Mouse (Mus musculus) megakaryocyte, embryonic 14.5 days (primary cell): ENCODE data around the gene Vmn1r189. TPM values are rescaled to one million over a fixed set of nuclear protein-coding genes. Genes with fewer than 3 reads are reported as not detected.
A peak's percentile ranks its signal among the peaks of the same experiment; 100 is the strongest.
"Not testable (repeated sequence)": the region's sequence is repeated elsewhere in the genome, so short reads cannot be mapped to it uniquely, and the experiment has no call there.

Source experiments
- H3K27me3 ChIP-seq: replicated peaks from 2 replicates; pipeline ENCODE3; 2012; ENCODE audit warnings: inconsistent platforms
- H3K36me3 ChIP-seq: replicated peaks from 2 replicates; pipeline ENCODE3; 2012; ENCODE audit warnings: low read length, inconsistent platforms, mixed read lengths
- H3K4me1 ChIP-seq: 2 replicates; pipeline ENCODE4 v1.6.1; 2012; ENCODE audit warnings: inconsistent platforms
- H3K4me3 ChIP-seq: replicated peaks from 2 replicates; pipeline ENCODE3; 2012; ENCODE audit warnings: moderate library complexity, mild to moderate bottlenecking, inconsistent platforms
- H3K9me3 ChIP-seq: 2 replicates; pipeline ENCODE4 v1.6.1; 2012; ENCODE audit warnings: inconsistent platforms
- FLI1 ChIP-seq: IDR thresholded peaks from 2 replicates; pipeline ENCODE4 v1.6.1; 2012; ENCODE audit warnings: low read length, inconsistent platforms, mixed read lengths
- GATA1 ChIP-seq: IDR thresholded peaks from 3 replicates; pipeline ENCODE4 v1.6.1; 2012; ENCODE audit warnings: mixed read lengths, low read length, inconsistent platforms, borderline replicate concordance
- polyA plus RNA-seq: library from polyadenylated mRNA; stranded (reverse); fragments of >175 nt; gene quantifications from 2 replicates; pipeline ENCODE4 v1.2.3, GENCODE M21; 2012; ENCODE audit warnings: low replicate concordance; ENCODE audit not compliant: insufficient read depth

The Vmn1r189 gene
- polyA plus RNA-seq = not detected in 2 replicates

DNA sequence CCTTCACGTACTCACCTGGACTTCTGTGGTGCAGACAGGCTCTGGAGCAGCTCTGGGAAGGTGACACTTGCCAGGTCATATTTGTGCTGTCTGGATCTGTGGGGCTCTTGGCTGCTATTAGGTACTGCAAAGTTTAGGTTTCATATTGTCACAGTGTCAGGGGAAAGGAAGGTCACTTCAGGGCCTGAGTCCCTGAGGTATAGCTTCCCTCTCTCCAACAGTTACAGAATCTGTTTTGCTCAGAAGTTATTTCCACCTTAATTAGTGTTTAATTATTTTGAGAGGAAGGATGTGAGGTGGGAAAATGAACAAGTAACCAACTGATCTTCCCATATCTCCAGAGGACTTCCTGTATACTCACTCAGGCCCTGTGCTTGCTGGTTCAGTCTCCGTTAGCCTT lies at the start of gene Vmn1r189:
TSS of gene Vmn1r189 (minus strand) at position 101 of the 400 bp plus-strand sequence.
- not testable (repeated sequence) for H3K4me1 ChIP-seq, H3K9me3 ChIP-seq, H3K4me3 ChIP-seq, H3K27me3 ChIP-seq, H3K36me3 ChIP-seq

DNA sequence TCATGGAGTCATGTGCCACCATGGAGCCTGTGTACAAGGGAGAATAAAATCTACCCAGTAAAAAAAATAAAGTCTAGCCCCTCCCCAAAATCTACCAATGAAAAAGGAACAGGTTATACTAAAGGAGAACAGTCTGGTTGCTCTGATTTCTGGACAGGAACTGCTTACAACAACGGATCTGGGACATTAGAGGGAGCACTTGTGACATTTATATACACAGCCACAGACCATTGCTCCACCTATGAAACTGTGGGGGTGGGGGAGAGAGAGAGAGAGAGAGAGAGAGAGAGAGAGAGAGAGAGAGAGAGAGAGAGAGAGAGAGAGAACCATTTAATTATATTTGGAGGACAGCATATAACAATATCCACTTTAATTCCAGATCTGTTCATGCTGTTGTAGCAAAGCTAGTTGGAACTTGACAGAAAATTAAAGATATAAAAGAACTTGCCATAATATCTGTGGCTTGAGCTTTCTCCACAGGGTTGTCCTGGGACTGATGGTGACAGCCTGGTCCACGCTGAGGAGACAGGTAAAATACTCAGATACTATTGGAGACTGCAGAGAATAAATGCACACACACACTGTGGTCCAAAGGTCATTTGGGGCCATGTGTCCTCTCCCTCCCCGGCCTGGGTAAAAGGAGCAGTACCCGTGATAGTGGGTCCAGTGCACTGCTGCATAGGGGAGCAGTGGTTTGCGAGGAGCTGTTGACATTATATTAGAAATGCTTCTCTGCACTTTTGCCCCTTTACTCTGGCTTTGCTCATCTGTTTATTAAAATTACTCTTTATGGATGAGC lies 31.1 kb upstream of the Vmn1r189 start:
- not testable (repeated sequence) for H3K27me3 ChIP-seq, H3K9me3 ChIP-seq, H3K4me1 ChIP-seq

DNA sequence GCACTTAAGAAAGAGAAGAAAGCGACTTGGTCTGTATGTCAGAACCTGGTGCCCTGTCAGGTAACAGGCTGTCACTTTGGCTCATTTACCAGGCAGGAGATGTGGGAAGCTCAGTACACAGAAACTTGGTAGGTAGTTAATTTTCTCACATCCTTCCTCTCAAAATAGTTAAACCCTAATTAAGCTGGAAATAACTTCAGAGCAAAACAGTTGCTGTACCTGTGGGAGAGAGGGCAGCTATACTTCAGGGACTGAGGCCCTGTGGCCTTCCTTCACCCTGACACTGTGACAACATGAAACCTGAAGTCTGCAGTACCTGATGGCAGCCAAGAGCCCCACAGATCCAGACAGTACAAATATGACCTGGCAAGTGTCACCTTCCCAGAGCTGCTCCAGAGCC lies 21.5 kb downstream of the Vmn1r189 start, which contains the start of gene Vmn1r188:
TSS of gene Vmn1r188 (plus strand) at position 301 of the 400 bp plus-strand sequence.
- H3K27me3 ChIP-seq, H3K36me3 ChIP-seq, H3K4me1 ChIP-seq, H3K9me3 ChIP-seq, H3K4me3 ChIP-seq: not testable (repeated sequence)

More for the DNA sequence above, 31.1 kb upstream of the Vmn1r189 start:
- not testable (repeated sequence) for H3K36me3 ChIP-seq, H3K4me3 ChIP-seq

DNA sequence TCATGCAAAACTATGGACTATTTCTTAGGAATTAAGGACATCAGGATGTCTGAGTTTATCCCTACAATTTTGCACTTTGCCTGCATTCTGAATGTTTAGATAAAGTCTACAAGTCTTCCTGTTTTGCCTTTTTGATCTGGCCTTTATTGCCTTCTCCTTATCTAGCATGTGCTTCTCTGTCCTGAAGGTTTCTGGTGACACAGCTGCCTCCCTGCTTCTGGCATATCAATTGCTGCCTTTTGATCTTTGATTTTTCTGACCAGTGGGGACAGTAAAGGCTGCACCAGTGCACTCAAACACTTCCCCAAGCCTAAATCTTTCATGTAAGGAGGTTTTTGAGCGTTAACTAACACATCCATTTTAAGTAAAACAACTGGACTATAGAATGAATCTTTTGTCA lies 42.2 kb downstream of the Vmn1r189 start:
- Histone ChIP-seq H3K27me3 (no peaks in the 10 kb centered on the region), H3K36me3 (no peaks in the 10 kb centered on the region), H3K9me3 (peaks cover 4% of the 10 kb centered on the region), H3K4me3 (no peak overlapping the region), H3K4me1 (no peaks in the 10 kb centered on the region)
- TF ChIP-seq FLI1 (no peak), GATA1 (no peak)

DNA sequence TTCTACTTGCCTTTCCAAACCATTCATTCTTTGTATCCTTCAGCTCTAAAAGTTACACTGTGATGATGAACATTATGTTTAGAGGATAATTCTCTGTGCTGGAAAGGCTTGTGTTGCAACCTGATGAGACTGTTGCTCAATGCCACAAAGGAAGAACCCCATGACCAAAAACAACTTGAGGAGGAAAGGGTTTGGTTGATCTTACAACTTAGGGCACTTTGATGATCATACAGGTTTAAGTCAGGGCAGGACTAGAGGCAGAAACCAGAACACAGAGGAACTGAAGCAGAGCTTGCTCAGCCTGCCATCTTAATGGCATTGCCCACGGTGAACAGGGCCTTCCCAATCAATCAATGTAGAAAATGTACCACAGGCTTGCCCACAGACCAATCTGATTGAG lies 44.2 kb downstream of the Vmn1r189 start:
- Histone ChIP-seq H3K4me1 (no peaks in the 10 kb centered on the region), H3K9me3 (peaks cover 2% of the 10 kb centered on the region), H3K27me3 (no peaks in the 10 kb centered on the region), H3K36me3 (no peaks in the 10 kb centered on the region), H3K4me3 (no peak overlapping the region)
- no peak for TF ChIP-seq GATA1
- TF ChIP-seq FLI1 = no peak

DNA sequence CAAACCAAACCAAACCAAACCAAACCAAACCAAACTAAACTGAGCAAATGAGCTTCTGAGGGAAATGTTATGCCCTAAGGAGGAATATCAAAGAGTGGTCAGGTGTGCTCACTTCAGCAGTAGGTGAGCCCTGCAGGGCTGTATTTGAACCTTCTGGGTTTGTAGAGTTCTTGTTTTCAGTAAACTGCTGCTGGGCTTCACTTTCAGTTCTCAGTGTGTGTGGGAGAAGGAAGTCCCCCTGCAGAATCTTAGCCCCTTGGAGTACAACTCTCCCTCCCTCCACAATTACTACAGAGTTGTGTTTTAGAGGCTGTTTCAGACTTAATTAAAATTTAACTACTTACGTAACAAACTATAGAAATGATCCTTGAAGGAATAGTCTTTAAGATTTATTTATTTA lies 51.9 kb downstream of the Vmn1r189 start:
- H3K36me3 ChIP-seq = no peaks in the 10 kb centered on the region
- H3K27me3 ChIP-seq = peaks cover 7% of the 10 kb centered on the region
- H3K4me1 ChIP-seq = peaks cover 30% of the 10 kb centered on the region
- TF ChIP-seq GATA1 = no peak
- no peak for TF ChIP-seq FLI1
- no peak overlapping the region for H3K4me3 ChIP-seq
- H3K9me3 ChIP-seq = no peaks in the 10 kb centered on the region

DNA sequence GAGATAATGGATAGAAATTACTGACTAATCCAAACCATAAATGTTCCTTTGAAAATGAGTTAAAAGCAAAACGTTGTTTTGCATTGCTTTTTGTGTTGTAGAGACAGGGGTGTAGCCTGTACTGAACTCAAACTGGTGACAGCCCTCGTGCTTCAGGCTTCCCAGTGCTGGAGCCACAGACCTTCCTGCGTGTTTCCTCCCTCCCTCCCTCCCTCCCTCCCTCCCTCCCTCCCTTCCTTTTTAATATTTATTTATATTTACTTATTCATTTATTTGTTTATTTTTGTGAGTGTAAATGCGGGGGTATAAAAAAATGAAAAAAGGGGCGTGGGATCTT lies 54.1 kb downstream of the Vmn1r189 start:
- H3K9me3 ChIP-seq = no peaks in the 10 kb centered on the region
- H3K4me1 ChIP-seq = peaks cover 33% of the 10 kb centered on the region
- peak overlapping the region; percentile 92 for H3K4me3 ChIP-seq
- no peaks in the 10 kb centered on the region for H3K36me3 ChIP-seq
- no peak for TF ChIP-seq GATA1
- no peak for TF ChIP-seq FLI1
- peaks cover 7% of the 10 kb centered on the region for H3K27me3 ChIP-seq

DNA sequence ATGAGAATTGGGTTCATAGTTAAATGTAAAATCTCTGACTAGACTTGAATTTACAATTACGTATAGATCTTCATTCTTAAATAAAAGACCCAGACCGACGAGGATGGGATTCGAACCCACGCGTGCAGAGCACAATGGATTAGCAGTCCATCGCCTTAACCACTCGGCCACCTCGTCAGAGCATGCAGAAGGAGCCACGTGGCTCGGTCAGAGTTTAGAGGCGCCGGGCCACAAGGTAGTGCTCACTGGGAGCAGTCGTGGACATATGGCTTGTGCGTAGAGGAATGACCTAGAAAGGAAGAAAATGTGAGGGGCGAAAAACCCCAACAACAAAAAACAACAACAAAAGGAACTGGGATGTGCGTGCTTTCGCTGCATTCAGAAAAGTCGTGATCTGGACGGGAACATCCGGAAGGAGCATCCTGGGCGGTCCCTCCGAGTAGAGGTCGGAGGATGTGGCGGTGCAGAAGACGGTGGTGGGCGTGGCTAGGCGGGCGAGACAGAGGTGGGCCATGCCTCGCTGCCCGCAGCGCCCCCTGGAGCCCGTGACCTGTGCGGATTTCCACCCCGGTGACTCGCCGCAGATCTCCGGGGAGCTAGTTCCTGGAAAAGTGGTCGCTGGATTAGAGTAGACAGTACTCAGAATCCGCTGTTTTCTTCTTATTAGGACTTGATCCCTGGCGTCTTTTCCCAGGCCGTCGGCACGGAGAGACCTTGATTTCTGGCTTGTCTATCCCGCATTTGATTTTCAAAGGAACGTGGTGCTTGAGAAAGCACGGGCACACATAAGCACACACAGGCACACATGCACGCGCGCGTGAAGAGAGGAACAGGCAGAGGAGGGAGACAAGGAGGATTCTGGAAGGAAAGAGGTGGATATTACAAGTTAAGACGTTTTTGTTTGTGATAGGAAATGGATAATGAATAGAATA lies 54.8 kb downstream of the Vmn1r189 start:
- no peaks in the 10 kb centered on the region for H3K36me3 ChIP-seq

More for the DNA sequence above, 54.8 kb downstream of the Vmn1r189 start:
- peaks cover 5% of the 10 kb centered on the region for H3K27me3 ChIP-seq
- peak overlapping the region; percentile 92 for H3K4me3 ChIP-seq
- no peak for TF ChIP-seq FLI1
- TF ChIP-seq GATA1 = no peak
- peaks cover 34% of the 10 kb centered on the region for H3K4me1 ChIP-seq
- no peaks in the 10 kb centered on the region for H3K9me3 ChIP-seq

Other genes with a start within 250 kb of the Vmn1r189 start
- gene Zfp184, start 160.7 kb downstream of the Vmn1r189 start, polyA plus RNA-seq = not detected in 2 replicates
- gene Pom121l2, start 124.6 kb downstream of the Vmn1r189 start, polyA plus RNA-seq = not detected in 2 replicates
- gene Prss16, start 96.1 kb downstream of the Vmn1r189 start, polyA plus RNA-seq = 0.81 TPM in 1 of 2 replicates, not detected in the other
- gene Hist1h2ah, start 70.3 kb downstream of the Vmn1r189 start, polyA plus RNA-seq = 89.8 and 975 TPM in 2 replicates
- gene Hist1h2bk, start 70.0 kb downstream of the Vmn1r189 start, polyA plus RNA-seq = 7.0 TPM in 1 of 2 replicates, not detected in the other
- 304 and 570 TPM in 2 replicates for gene Hist1h4i, start 64.5 kb downstream of the Vmn1r189 start, polyA plus RNA-seq
- gene Hist1h2ag, start 62.9 kb downstream of the Vmn1r189 start, polyA plus RNA-seq = 24.5 and 35.7 TPM in 2 replicates
- 27.3 and 32.8 TPM in 2 replicates for gene Hist1h2bj, start 62.6 kb downstream of the Vmn1r189 start, polyA plus RNA-seq
- gene Vmn1r188, start 21.4 kb downstream of the Vmn1r189 start, polyA plus RNA-seq = not detected in 2 replicates
- not detected in 2 replicates for gene Vmn1r191, start 78.1 kb upstream of the Vmn1r189 start, polyA plus RNA-seq
- gene Vmn1r192, start 85.3 kb upstream of the Vmn1r189 start, polyA plus RNA-seq = not detected in 2 replicates
- gene Vmn1r193, start 117.3 kb upstream of the Vmn1r189 start, polyA plus RNA-seq = 0.03 TPM in 1 of 2 replicates, not detected in the other
- not detected in 2 replicates for gene Vmn1r194, start 138.4 kb upstream of the Vmn1r189 start, polyA plus RNA-seq
- not detected in 2 replicates for gene Vmn1r195, start 164.7 kb upstream of the Vmn1r189 start, polyA plus RNA-seq
- 0.42 TPM in 1 of 2 replicates, not detected in the other for gene Vmn1r196, start 184.1 kb upstream of the Vmn1r189 start, polyA plus RNA-seq
- not detected in 2 replicates for gene Vmn1r197, start 218.8 kb upstream of the Vmn1r189 start, polyA plus RNA-seq
- not detected in 2 replicates for gene Vmn1r198, start 244.5 kb upstream of the Vmn1r189 start, polyA plus RNA-seq